Mouse (Mus musculus) heart, adult 2 months (tissue): ENCODE measurements at regions not wholly inside any gene's neighbourhood (a gene's known extent, or its start where the extent isn't known, plus 50 kb on each side); places are given as distances from the start of the nearest gene placed in this dataset.

ENCODE experiments used
- DNase-seq, 2 experiments: peaks; one replicate each; pipeline ENCODE4 v3.0.0; 2021
- H3K27ac ChIP-seq: fragments of 200-600 bp; 2 replicates; pipeline ENCODE4 v1.8.1; 2022
- H3K27me3 ChIP-seq: fragments of 200-500 bp; 2 replicates; pipeline ENCODE4 v1.6.1; 2012; ENCODE audit warnings: mild to moderate bottlenecking, low read length, inconsistent platforms, mixed read lengths; ENCODE audit not compliant: control insufficient read depth, insufficient read depth
- H3K36me3 ChIP-seq: fragments of 200-500 bp; 2 replicates; pipeline ENCODE4 v1.6.1; 2012; ENCODE audit warnings: low read length, inconsistent platforms; ENCODE audit not compliant: control insufficient read depth, insufficient read depth
- H3K4me1 ChIP-seq: fragments of 200-500 bp; 2 replicates; pipeline ENCODE4 v1.6.1; 2011; ENCODE audit warnings: low read length; ENCODE audit not compliant: control insufficient read depth, insufficient read depth
- H3K4me3 ChIP-seq: fragments of 200-600 bp; 2 replicates; pipeline ENCODE4 v1.8.1; 2022
- H3K79me2 ChIP-seq: fragments of 200-500 bp; replicated peaks from 2 replicates; pipeline ENCODE4 v1.6.1; 2012; ENCODE audit warnings: mild to moderate bottlenecking, inconsistent platforms, low read length, moderate library complexity, mixed read lengths; ENCODE audit not compliant: control insufficient read depth, insufficient read depth
- H3K9ac ChIP-seq: fragments of 200-500 bp; 2 replicates; pipeline ENCODE4 v1.6.1; 2012; ENCODE audit warnings: low read depth, mild to moderate bottlenecking, control low read depth, inconsistent platforms, low read length, mixed read lengths
- CTCF ChIP-seq: fragments of 200-600 bp; IDR thresholded peaks from 2 replicates; pipeline ENCODE4 v1.8.1; 2022; ENCODE audit warnings: antibody characterized with exemption, mild to moderate bottlenecking, moderate library complexity
- EP300 ChIP-seq: fragments of 200-500 bp; IDR thresholded peaks from 2 replicates; pipeline ENCODE4 v1.6.1; 2011; ENCODE audit warnings: low read depth, low read length, control low read depth; ENCODE audit not compliant: insufficient read depth
- POLR2A ChIP-seq: fragments of 200-500 bp; IDR thresholded peaks from 2 replicates; pipeline ENCODE4 v1.6.1; 2011; ENCODE audit warnings: mild to moderate bottlenecking, low read depth, low read length, control low read depth; ENCODE audit not compliant: insufficient read depth
- WGBS: fragments of 180-500 bp; shearing (Covaris S2); methylation state at CpG from one replicate; pipeline ENCODE4 v1.1.7; 2018; 5-methylcytosine and 5-hydroxymethylcytosine counted together
- intact Hi-C: fragments of 180-260 bp; cut with DNase I; formaldehyde crosslinking; loops from one replicate; pipeline ENCODE4 v1.15.1; 2025

DNA sequence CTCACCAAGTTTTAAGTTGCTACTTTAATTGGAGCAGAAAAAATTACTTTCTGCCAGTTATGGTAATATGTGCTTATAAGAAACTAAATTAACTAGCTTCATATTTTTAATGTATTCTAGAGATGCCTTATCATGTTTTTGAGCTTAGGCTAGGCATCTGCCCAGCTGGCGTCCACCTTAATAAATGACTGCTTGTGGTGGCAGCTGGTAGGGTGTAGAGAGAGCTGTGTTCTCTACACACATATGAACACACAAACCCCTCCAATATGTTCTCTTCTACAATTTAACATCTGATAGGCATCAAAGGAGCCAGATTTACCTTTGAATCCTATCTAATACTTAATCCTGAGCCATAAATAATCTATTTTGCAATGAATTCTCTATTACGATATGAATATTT lies 173.4 kb downstream of the Gm4340 start:
- intact Hi-C loops, result no loop called here
- no peak for DNase-seq
- Histone ChIP-seq H3K27ac (no peak overlapping the region), H3K79me2 (no peaks in the 10 kb centered on the region), H3K4me1 (no peaks in the 10 kb centered on the region), H3K4me3 (no peak overlapping the region), H3K27me3 (no peaks in the 10 kb centered on the region), H3K9ac (no peak overlapping the region), H3K36me3 (no peaks in the 10 kb centered on the region)
- WGBS, result 90% methylated on average over 2 of the region's 2 CpGs
- TF ChIP-seq EP300 (no peak), CTCF (no peak), POLR2A (no peak)

DNA sequence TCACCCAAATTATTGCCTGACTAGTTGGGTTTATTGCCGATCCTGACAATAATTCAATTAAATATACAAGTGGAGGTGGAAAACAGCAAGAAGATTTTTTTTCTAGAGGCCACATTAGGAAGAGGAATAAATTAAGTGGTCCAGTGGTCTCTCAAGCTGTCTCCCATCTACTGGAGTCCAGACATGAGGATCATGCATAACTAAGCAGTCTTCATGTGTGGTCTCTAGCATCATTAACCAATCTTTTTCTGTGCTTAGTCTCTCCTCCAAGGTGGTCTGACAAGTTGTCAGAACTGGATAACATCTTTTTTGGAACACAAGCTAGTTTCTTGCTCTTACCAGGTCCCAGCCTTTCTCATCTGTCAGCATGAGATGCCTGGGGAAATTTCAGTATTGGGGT lies 180.7 kb downstream of the Gm4340 start:
- TF ChIP-seq EP300, result no peak
- TF ChIP-seq POLR2A, result no peak
- TF ChIP-seq CTCF, result no peak

DNA sequence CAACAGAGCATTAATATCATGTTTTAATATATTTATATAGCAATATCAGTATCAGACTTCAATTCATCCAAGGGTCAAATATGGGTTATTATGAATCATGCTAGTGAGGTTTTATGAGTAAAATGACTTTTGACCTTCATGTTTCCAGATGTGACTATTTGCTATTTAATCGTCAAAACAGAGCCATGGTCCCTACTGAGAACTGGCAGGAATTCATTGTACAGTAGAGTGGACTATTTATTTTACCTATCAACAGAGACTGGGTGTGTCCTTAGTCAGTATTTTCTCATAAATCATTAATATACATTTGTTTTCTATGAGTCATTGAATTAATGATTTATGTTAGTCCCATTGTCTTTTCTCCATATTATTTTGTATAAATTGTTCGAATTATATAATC lies 194.4 kb downstream of the Gm4340 start:
- 54% methylated on average over 2 of the region's 2 CpGs for WGBS
- H3K4me1 ChIP-seq, result no peaks in the 10 kb centered on the region
- intact Hi-C loops, result no loop called here
- H3K27me3 ChIP-seq, result no peaks in the 10 kb centered on the region
- no peak overlapping the region for H3K4me3 ChIP-seq
- H3K27ac ChIP-seq, result no peak overlapping the region
- TF ChIP-seq POLR2A, result no peak
- no peak for TF ChIP-seq CTCF
- TF ChIP-seq EP300, result no peak
- no peak for DNase-seq
- no peaks in the 10 kb centered on the region for H3K79me2 ChIP-seq
- H3K36me3 ChIP-seq, result no peaks in the 10 kb centered on the region
- H3K9ac ChIP-seq, result no peak overlapping the region

More for the DNA sequence above, 180.7 kb downstream of the Gm4340 start:
- Histone ChIP-seq H3K9ac (no peak overlapping the region), H3K27ac (no peak overlapping the region), H3K36me3 (no peaks in the 10 kb centered on the region), H3K27me3 (no peaks in the 10 kb centered on the region), H3K79me2 (no peaks in the 10 kb centered on the region), H3K4me1 (no peaks in the 10 kb centered on the region), H3K4me3 (no peak overlapping the region)
- WGBS, result 91% methylated on average over 1 of the region's 1 CpGs
- intact Hi-C loops, result no loop called here
- DNase-seq, result no peak

DNA sequence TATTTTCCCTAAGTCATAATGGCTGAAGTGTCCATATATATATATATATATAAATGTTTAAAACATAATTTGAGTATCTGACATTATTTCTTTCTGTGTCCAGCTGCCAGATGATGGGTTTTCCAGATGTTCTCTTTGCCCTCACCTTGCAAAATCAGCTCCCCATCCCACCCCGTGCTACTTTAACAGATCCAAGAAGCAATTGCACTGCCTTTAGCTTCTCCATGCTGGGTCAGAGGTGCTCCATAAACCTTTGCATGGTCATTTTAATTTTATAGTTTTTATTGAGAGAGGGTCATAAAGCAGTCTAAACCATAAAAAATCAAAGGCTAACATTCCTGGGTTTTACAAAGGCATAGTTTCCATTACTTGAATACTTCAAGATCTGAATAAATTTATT lies 201.9 kb downstream of the Gm4340 start:
- Histone ChIP-seq H3K27me3 (no peaks in the 10 kb centered on the region), H3K79me2 (no peaks in the 10 kb centered on the region), H3K4me1 (no peaks in the 10 kb centered on the region), H3K27ac (no peak overlapping the region), H3K36me3 (no peaks in the 10 kb centered on the region), H3K4me3 (no peak overlapping the region), H3K9ac (no peak overlapping the region)
- no peak for DNase-seq
- TF ChIP-seq EP300, result no peak
- no peak for TF ChIP-seq CTCF
- no peak for TF ChIP-seq POLR2A
- WGBS, result 74% methylated on average over 1 of the region's 1 CpGs
- intact Hi-C loops, result no loop called here

DNA sequence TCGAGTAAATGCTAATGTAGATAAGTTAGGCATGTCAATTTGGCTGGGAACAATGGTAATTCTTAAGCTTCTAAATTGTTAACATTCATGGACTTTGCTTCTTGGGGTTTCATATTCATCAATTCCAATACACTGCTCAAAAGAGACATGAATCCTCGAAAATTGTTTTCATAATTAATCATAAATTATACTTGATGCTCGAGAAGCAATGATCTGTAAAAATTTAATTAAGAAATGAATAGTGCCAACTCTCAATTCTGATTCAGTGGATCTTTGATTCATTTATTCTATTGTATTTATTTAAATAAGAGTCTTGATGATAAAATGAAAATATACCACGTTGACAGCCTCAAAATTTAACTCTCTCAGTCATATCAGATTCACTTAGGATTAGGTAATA lies 214.9 kb downstream of the Gm4340 start:
- 63% methylated on average over 4 of the region's 4 CpGs for WGBS
- no peak for TF ChIP-seq POLR2A
- no peak for TF ChIP-seq CTCF
- no peak for TF ChIP-seq EP300
- Histone ChIP-seq H3K79me2 (no peaks in the 10 kb centered on the region), H3K27ac (no peak overlapping the region), H3K36me3 (no peaks in the 10 kb centered on the region), H3K4me1 (no peaks in the 10 kb centered on the region), H3K9ac (no peak overlapping the region), H3K4me3 (no peak overlapping the region), H3K27me3 (no peaks in the 10 kb centered on the region)
- intact Hi-C loops, result no loop called here
- no peak for DNase-seq

DNA sequence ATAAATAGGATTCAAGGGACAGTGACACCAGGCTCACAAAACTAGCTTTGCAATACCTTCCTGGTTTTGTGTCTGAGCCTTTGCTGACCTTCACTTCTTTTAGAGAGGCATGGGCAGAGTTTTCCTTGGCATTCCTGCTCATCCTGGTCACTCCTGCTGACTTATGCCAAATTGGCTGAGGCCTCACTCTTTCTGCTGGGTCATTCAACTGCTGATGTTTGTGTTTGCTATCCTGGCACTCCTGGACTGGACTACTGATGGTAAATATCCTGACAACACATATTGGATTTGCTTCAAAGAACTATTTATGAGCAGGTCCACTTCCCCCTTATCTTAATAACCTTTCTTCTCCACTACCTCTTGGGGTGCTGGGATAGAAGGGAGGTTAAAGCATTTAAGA lies 228.7 kb downstream of the Gm4340 start:
- Histone ChIP-seq H3K4me1 (no peaks in the 10 kb centered on the region; the same call in 1 of the 2 replicates), H3K27ac (no peak overlapping the region), H3K4me3 (no peak overlapping the region), H3K36me3 (no peaks in the 10 kb centered on the region), H3K9ac (no peak overlapping the region), H3K27me3 (no peaks in the 10 kb centered on the region), H3K79me2 (no peaks in the 10 kb centered on the region)
- no peak for TF ChIP-seq CTCF
- TF ChIP-seq EP300, result no peak
- TF ChIP-seq POLR2A, result no peak
- intact Hi-C loops, result no loop called here
- DNase-seq, result no peak
